Mouse (Mus musculus): ENCODE results near the gene Cenpc1. TPM values are rescaled to one million over a fixed set of nuclear protein-coding genes. Genes with fewer than 3 reads are reported as not detected.

The Cenpc1 gene
- total RNA-seq (2023) = 10 to 100 TPM in 1 of 2 experiments, 1 to 10 TPM in 1; 9.7 to 12.1 TPM

GRCm38 (mm10) chr5:86065101-86065875, at the start of gene Cenpc1:
Gene Cenpc1, minus strand, starts transcription at chr5:86065583.

GRCm38 (mm10) chr5:86071538-86071937, 6.2 kb upstream of the Cenpc1 start, which contains the start of gene Stap1:
Gene Stap1, plus strand, starts transcription at chr5:86071746.

Other genes with a start within 250 kb of the Cenpc1 start
- gene Stap1, start 6.2 kb upstream of the Cenpc1 start, total RNA-seq (2023) = 10 to 100 TPM; 90.8 to 92.3 TPM
- gene Uba6, start 107.2 kb upstream of the Cenpc1 start, total RNA-seq (2023) = 10 to 100 TPM; 17.8 TPM
- gene Gnrhr, start 132.3 kb upstream of the Cenpc1 start, total RNA-seq (2023) = not detected
- not detected for gene Tmprss11c, start 223.7 kb upstream of the Cenpc1 start, total RNA-seq (2023)